11 mouse cellular contexts compared by ENCODE assay signal in genomic region chr2:107519326-107519725, GRCm38 (mm10).
DNase-seq lines count a peak whose midpoint lies in the region; ATAC-seq lines count a peak whose summit lies in the region.
"Had no signal": no experiment of that assay in that cellular context is flagged by ENCODE, and none has a peak within 500 bp of the region (broad histone marks: within the 10 kb centered on the region; RNA-seq: fewer than 3 reads in every experiment).

No protein-coding gene starts in this region.

- ATAC-seq in lung, embryonic 15.5 days (ENCODE audit: borderline replicate concordance, extremely low read depth, low FRiP score, low TSS enrichment), result 0 out of 2 replicates have a peak, but pooled peaks have one; percentile 42
- peak; percentile 43; the same call in 1 of the 2 replicates for ATAC-seq in stomach, embryonic 15.5 days (ENCODE audit: insufficient read depth, low FRiP score, low read depth)
- no peak for ATAC-seq in hindbrain, embryonic 14.5 days (ENCODE audit: low FRiP score)
- ATAC-seq in hindbrain, embryonic 16.5 days, result no peak
- no peak for ATAC-seq in midbrain, embryonic 11.5 days (ENCODE audit: low FRiP score)

- no peak for DNase-seq in lung, postnatal 25 days (ENCODE audit: low spot score)
- peak; percentile 78 for DNase-seq in heart, embryonic 10.5 days (ENCODE audit: low spot score)
- DNase-seq in layer of hippocampus, postnatal 36 days, result peak; percentile 50 to 64
- no peak for DNase-seq in hindbrain, embryonic 14.5 days (ENCODE audit: low spot score)
- DNase-seq in midbrain, embryonic 11.5 days (ENCODE audit: low spot score, missing footprints), result no peak
- DNase-seq: midbrain, embryonic 14.5 days had no signal

- H3K27me3 ChIP-seq in lung, embryonic 15.5 days, result no peaks in the 10 kb centered on the region
- no peaks in the 10 kb centered on the region for H3K27me3 ChIP-seq in heart, embryonic 10.5 days (ENCODE audit: insufficient read depth, poor library complexity, severe bottlenecking)
- H3K27me3 ChIP-seq in stomach, embryonic 15.5 days (replicated peaks), result no peaks in the 10 kb centered on the region
- no peaks in the 10 kb centered on the region for H3K27me3 ChIP-seq in hindbrain, embryonic 14.5 days (ENCODE audit: control insufficient read depth, insufficient read depth, low read length)
- no peaks in the 10 kb centered on the region for H3K27me3 ChIP-seq in hindbrain, embryonic 16.5 days (replicated peaks; ENCODE audit: control insufficient read depth, insufficient read depth, low read length)
- no peaks in the 10 kb centered on the region for H3K27me3 ChIP-seq in midbrain, embryonic 11.5 days (ENCODE audit: control insufficient read depth, insufficient read depth, low read length)
- H3K27me3 ChIP-seq: limb, embryonic 12.5 days had no signal

- no peak overlapping the region for H3K4me3 ChIP-seq in lung, embryonic 15.5 days
- no peak overlapping the region for H3K4me3 ChIP-seq in heart, embryonic 10.5 days
- H3K4me3 ChIP-seq in stomach, embryonic 15.5 days (replicated peaks), result no peak overlapping the region
- no peak overlapping the region for H3K4me3 ChIP-seq in hindbrain, embryonic 14.5 days (replicated peaks; ENCODE audit: low read length)
- no peak overlapping the region for H3K4me3 ChIP-seq in hindbrain, embryonic 16.5 days (ENCODE audit: low read length)
- H3K4me3 ChIP-seq in midbrain, embryonic 11.5 days (ENCODE audit: low read depth, low read length), result no peak overlapping the region
- H3K4me3 ChIP-seq: heart, adult 2 months; limb, embryonic 12.5 days had no signal

- no peak overlapping the region for H3K9ac ChIP-seq in lung, embryonic 15.5 days
- no peak overlapping the region for H3K9ac ChIP-seq in stomach, embryonic 15.5 days
- no peak overlapping the region for H3K9ac ChIP-seq in hindbrain, embryonic 14.5 days
- no peak overlapping the region for H3K9ac ChIP-seq in hindbrain, embryonic 16.5 days (ENCODE audit: low read depth, low read length)
- no peak overlapping the region for H3K9ac ChIP-seq in midbrain, embryonic 11.5 days (ENCODE audit: low read length)
- H3K9ac ChIP-seq: limb, embryonic 12.5 days had no signal

- H3K27ac ChIP-seq in lung, embryonic 15.5 days, result no peak overlapping the region
- no peak overlapping the region for H3K27ac ChIP-seq in heart, embryonic 10.5 days
- H3K27ac ChIP-seq in stomach, embryonic 15.5 days, result no peak overlapping the region
- no peak overlapping the region for H3K27ac ChIP-seq in hindbrain, embryonic 14.5 days
- no peak overlapping the region for H3K27ac ChIP-seq in hindbrain, embryonic 16.5 days (ENCODE audit: low read depth, low read length)
- H3K27ac ChIP-seq in midbrain, embryonic 11.5 days (ENCODE audit: low read depth, low read length), result no peak overlapping the region
- H3K27ac ChIP-seq: heart, adult 2 months; limb, embryonic 12.5 days had no signal

- H3K9me3 ChIP-seq in lung, embryonic 15.5 days, result no peaks in the 10 kb centered on the region
- no peaks in the 10 kb centered on the region for H3K9me3 ChIP-seq in heart, embryonic 10.5 days
- H3K9me3 ChIP-seq in stomach, embryonic 15.5 days, result no peaks in the 10 kb centered on the region
- H3K9me3 ChIP-seq in hindbrain, embryonic 14.5 days (ENCODE audit: control insufficient read depth, low read length), result peaks cover 12% of the 10 kb centered on the region; the same call in 1 of the 2 replicates
- H3K9me3 ChIP-seq in hindbrain, embryonic 16.5 days (ENCODE audit: control insufficient read depth, low read length), result peaks cover 2% of the 10 kb centered on the region; the same call in 1 of the 2 replicates
- no peaks in the 10 kb centered on the region for H3K9me3 ChIP-seq in midbrain, embryonic 11.5 days (ENCODE audit: control insufficient read depth, low read length)
- H3K9me3 ChIP-seq: limb, embryonic 12.5 days had no signal

- H3K4me2 ChIP-seq in lung, embryonic 15.5 days, result no peak overlapping the region
- H3K4me2 ChIP-seq in stomach, embryonic 15.5 days, result no peak overlapping the region
- H3K4me2 ChIP-seq in hindbrain, embryonic 14.5 days (replicated peaks), result no peak overlapping the region
- no peak overlapping the region for H3K4me2 ChIP-seq in hindbrain, embryonic 16.5 days (ENCODE audit: low read length)
- H3K4me2 ChIP-seq in midbrain, embryonic 11.5 days, result no peak overlapping the region
- H3K4me2 ChIP-seq: limb, embryonic 12.5 days had no signal

- 45% methylated on average over 3 of the region's 3 CpGs for WGBS in lung, embryonic 15.5 days
- WGBS in heart, embryonic 10.5 days, result 45% methylated on average over 3 of the region's 3 CpGs
- 50% methylated on average over 3 of the region's 3 CpGs for WGBS in stomach, embryonic 15.5 days
- WGBS in hindbrain, embryonic 14.5 days, result 72% methylated on average over 3 of the region's 3 CpGs
- WGBS in hindbrain, embryonic 16.5 days, result 67% methylated on average over 3 of the region's 3 CpGs
- WGBS in midbrain, embryonic 11.5 days, result 76% methylated on average over 3 of the region's 3 CpGs

- no peaks in the 10 kb centered on the region for H3K4me1 ChIP-seq in lung, embryonic 15.5 days
- H3K4me1 ChIP-seq in heart, embryonic 10.5 days, result no peaks in the 10 kb centered on the region
- no peaks in the 10 kb centered on the region for H3K4me1 ChIP-seq in stomach, embryonic 15.5 days
- no peaks in the 10 kb centered on the region for H3K4me1 ChIP-seq in hindbrain, embryonic 14.5 days (replicated peaks; ENCODE audit: control insufficient read depth, insufficient read depth, low read length)
- no peaks in the 10 kb centered on the region for H3K4me1 ChIP-seq in hindbrain, embryonic 16.5 days (ENCODE audit: control insufficient read depth, insufficient read depth, low read depth, low read length)
- no peaks in the 10 kb centered on the region for H3K4me1 ChIP-seq in midbrain, embryonic 11.5 days (ENCODE audit: control insufficient read depth, insufficient read depth, low read length)
- H3K4me1 ChIP-seq: limb, embryonic 12.5 days had no signal

- no peaks in the 10 kb centered on the region for H3K36me3 ChIP-seq in lung, embryonic 15.5 days
- H3K36me3 ChIP-seq in heart, embryonic 10.5 days, result no peaks in the 10 kb centered on the region
- H3K36me3 ChIP-seq in stomach, embryonic 15.5 days, result no peaks in the 10 kb centered on the region
- H3K36me3 ChIP-seq in hindbrain, embryonic 14.5 days (replicated peaks; ENCODE audit: control insufficient read depth, insufficient read depth), result no peaks in the 10 kb centered on the region
- H3K36me3 ChIP-seq in hindbrain, embryonic 16.5 days (ENCODE audit: control insufficient read depth, insufficient read depth, low read length), result no peaks in the 10 kb centered on the region
- no peaks in the 10 kb centered on the region for H3K36me3 ChIP-seq in midbrain, embryonic 11.5 days (ENCODE audit: control insufficient read depth, insufficient read depth, low read length)
- H3K36me3 ChIP-seq: limb, embryonic 12.5 days had no signal

Comparison
In these comparisons a context has a peak if more than half of its experiments do, and no peak if none do; other contexts are left out.
1. ATAC-seq: peak in lung, embryonic 15.5 days (single experiment) and stomach, embryonic 15.5 days (single experiment); none in hindbrain, embryonic 14.5 days (single experiment), hindbrain, embryonic 16.5 days (single experiment) and midbrain, embryonic 11.5 days (single experiment).
2. DNase-seq: peak in heart, embryonic 10.5 days (single experiment) and layer of hippocampus, postnatal 36 days (2 of 2); none in lung, postnatal 25 days (single experiment), hindbrain, embryonic 14.5 days (single experiment) and midbrain, embryonic 11.5 days (single experiment).